Mouse (Mus musculus): ENCODE data around the gene Slc25a10.

- TF ChIP-seq POLR2A (IDR thresholded peaks at IDR 0.05; ENCODE audit: low read depth, low read length) (no peak), CTCF (conservative IDR thresholded peaks at IDR 0.05; ENCODE audit: insufficient read depth, insufficient read length, low read depth, low read length) (no peak)
Measured at GRCm38 (mm10) chr11:120444106-120444505, 47.5 kb upstream of the Slc25a10 start.
